Mouse (Mus musculus): Measurements from ENCODE around the gene 1700025C18Rik. TPM values are rescaled to one million over a fixed set of nuclear protein-coding genes. Genes with fewer than 3 reads are reported as not detected.

Gene 1700025C18Rik
- polyA plus RNA-seq, 1 experiment from 2014 or later, result not detected

GRCm38 (mm10) chr2:165074081-165074884 is 16.3 kb downstream of the 1700025C18Rik start:
- H3K4me2 ChIP-seq (ENCODE audit: low read depth, low read length), result no peak overlapping the region
- H3K36me3 ChIP-seq (ENCODE audit: control insufficient read depth, insufficient read depth, low read length), result no peaks in the 10 kb centered on the region
- no peak overlapping the region for H3K27ac ChIP-seq (replicated peaks; ENCODE audit: low read depth, low read length)
- H3K9me3 ChIP-seq (ENCODE audit: control insufficient read depth, low read length), result no peaks in the 10 kb centered on the region
- H3K4me3 ChIP-seq (ENCODE audit: low read depth, low read length), result no peak overlapping the region
- peaks cover 69% of the 10 kb centered on the region for H3K27me3 ChIP-seq (replicated peaks; ENCODE audit: control insufficient read depth, insufficient read depth, low read length)
- DNase-seq (ENCODE audit: low spot score), result peak; percentile 23
- no peak overlapping the region for H3K9ac ChIP-seq (ENCODE audit: low read depth, low read length)
- H3K4me1 ChIP-seq (ENCODE audit: control insufficient read depth, insufficient read depth, low read length), result no peaks in the 10 kb centered on the region
- WGBS, result 49% methylated on average over 11 of the region's 11 CpGs
- ATAC-seq (ENCODE audit: low read depth), result no peak

- H3K27me3 ChIP-seq (replicated peaks; ENCODE audit: control insufficient read depth, insufficient read depth, low read length), result peaks cover 60% of the 10 kb centered on the region
Measured at GRCm38 (mm10) chr2:165073381-165073781, 17.2 kb downstream of the 1700025C18Rik start.

GRCm38 (mm10) chr2:165070096-165070816 is 20.3 kb downstream of the 1700025C18Rik start:
- no peaks in the 10 kb centered on the region for H3K4me1 ChIP-seq (ENCODE audit: control insufficient read depth, insufficient read depth, low read length)
- no peak overlapping the region for H3K27ac ChIP-seq (replicated peaks; ENCODE audit: low read depth, low read length)
- no peaks in the 10 kb centered on the region for H3K36me3 ChIP-seq (ENCODE audit: control insufficient read depth, insufficient read depth, low read length)
- 28% methylated on average over 21 of the region's 23 CpGs for WGBS
- H3K4me3 ChIP-seq (ENCODE audit: low read depth, low read length), result no peak overlapping the region
- no peaks in the 10 kb centered on the region for H3K9me3 ChIP-seq (ENCODE audit: control insufficient read depth, low read length)
- H3K9ac ChIP-seq (ENCODE audit: low read depth, low read length), result 0 out of 2 replicates have a peak overlapping the region, but pooled peaks have one; percentile 8
- DNase-seq (ENCODE audit: low spot score) (peak; percentile 61), ATAC-seq (ENCODE audit: low read depth) (no peak)
- H3K27me3 ChIP-seq (replicated peaks; ENCODE audit: control insufficient read depth, insufficient read depth, low read length), result peaks cover 31% of the 10 kb centered on the region
- peak overlapping the region; percentile 20; the same call in 1 of the 2 replicates for H3K4me2 ChIP-seq (ENCODE audit: low read depth, low read length)

More at GRCm38 (mm10) chr2:165073381-165073781, 17.2 kb downstream of the 1700025C18Rik start:
- Histone ChIP-seq H3K4me3 (ENCODE audit: low read depth, low read length) (no peak overlapping the region), H3K27ac (replicated peaks; ENCODE audit: low read depth, low read length) (no peak overlapping the region), H3K9me3 (ENCODE audit: control insufficient read depth, low read length) (no peaks in the 10 kb centered on the region), H3K9ac (ENCODE audit: low read depth, low read length) (no peak overlapping the region), H3K4me1 (ENCODE audit: control insufficient read depth, insufficient read depth, low read length) (no peaks in the 10 kb centered on the region), H3K36me3 (ENCODE audit: control insufficient read depth, insufficient read depth, low read length) (no peaks in the 10 kb centered on the region), H3K4me2 (ENCODE audit: low read depth, low read length) (no peak overlapping the region)
- no peak for DNase-seq (ENCODE audit: low spot score)
- ATAC-seq (ENCODE audit: low read depth), result no peak
- 23% methylated on average over 9 of the region's 9 CpGs for WGBS

GRCm38 (mm10) chr2:165068806-165069205 is 21.7 kb downstream of the 1700025C18Rik start:
- 69% methylated on average over 2 of the region's 2 CpGs for WGBS
- no peak for ATAC-seq (ENCODE audit: low read depth)

GRCm38 (mm10) chr2:165064489-165064888 is 26.1 kb downstream of the 1700025C18Rik start:
- no peak overlapping the region for H3K27ac ChIP-seq (replicated peaks; ENCODE audit: low read depth, low read length)
- H3K4me1 ChIP-seq (ENCODE audit: control insufficient read depth, insufficient read depth, low read length), result no peaks in the 10 kb centered on the region
- no peak overlapping the region for H3K4me2 ChIP-seq (ENCODE audit: low read depth, low read length)
- no peak overlapping the region for H3K4me3 ChIP-seq (ENCODE audit: low read depth, low read length)
- no peak for DNase-seq (ENCODE audit: low spot score)
- H3K9ac ChIP-seq (ENCODE audit: low read depth, low read length), result no peak overlapping the region
- no peaks in the 10 kb centered on the region for H3K9me3 ChIP-seq (ENCODE audit: control insufficient read depth, low read length)
- H3K27me3 ChIP-seq (replicated peaks; ENCODE audit: control insufficient read depth, insufficient read depth, low read length), result no peaks in the 10 kb centered on the region
- no peaks in the 10 kb centered on the region for H3K36me3 ChIP-seq (ENCODE audit: control insufficient read depth, insufficient read depth, low read length)
- no peak for ATAC-seq (ENCODE audit: low read depth)
- 73% methylated on average over 7 of the region's 7 CpGs for WGBS

More at GRCm38 (mm10) chr2:165068806-165069205, 21.7 kb downstream of the 1700025C18Rik start:
- H3K36me3 ChIP-seq (ENCODE audit: control insufficient read depth, insufficient read depth, low read length), result no peaks in the 10 kb centered on the region
- DNase-seq (ENCODE audit: low spot score), result no peak
- peaks cover 26% of the 10 kb centered on the region for H3K27me3 ChIP-seq (replicated peaks; ENCODE audit: control insufficient read depth, insufficient read depth, low read length)
- no peak overlapping the region for H3K4me2 ChIP-seq (ENCODE audit: low read depth, low read length)
- H3K4me1 ChIP-seq (ENCODE audit: control insufficient read depth, insufficient read depth, low read length), result no peaks in the 10 kb centered on the region
- H3K27ac ChIP-seq (replicated peaks; ENCODE audit: low read depth, low read length), result no peak overlapping the region
- H3K9me3 ChIP-seq (ENCODE audit: control insufficient read depth, low read length), result no peaks in the 10 kb centered on the region
- H3K9ac ChIP-seq (ENCODE audit: low read depth, low read length), result no peak overlapping the region
- no peak overlapping the region for H3K4me3 ChIP-seq (ENCODE audit: low read depth, low read length)

- H3K27ac ChIP-seq (replicated peaks; ENCODE audit: low read depth, low read length), result no peak overlapping the region
- H3K9ac ChIP-seq (ENCODE audit: low read depth, low read length), result no peak overlapping the region
- no peak overlapping the region for H3K4me2 ChIP-seq (ENCODE audit: low read depth, low read length)
- DNase-seq (ENCODE audit: low spot score), result no peak
- H3K9me3 ChIP-seq (ENCODE audit: control insufficient read depth, low read length), result no peaks in the 10 kb centered on the region
- H3K4me1 ChIP-seq (ENCODE audit: control insufficient read depth, insufficient read depth, low read length), result peaks cover 5% of the 10 kb centered on the region; the same call in 1 of the 2 replicates
- 77% methylated on average over 16 of the region's 16 CpGs for WGBS
- H3K4me3 ChIP-seq (ENCODE audit: low read depth, low read length), result no peak overlapping the region
- no peaks in the 10 kb centered on the region; the same call in 1 of the 2 replicates for H3K27me3 ChIP-seq (replicated peaks; ENCODE audit: control insufficient read depth, insufficient read depth, low read length)
- no peaks in the 10 kb centered on the region for H3K36me3 ChIP-seq (ENCODE audit: control insufficient read depth, insufficient read depth, low read length)
- ATAC-seq (ENCODE audit: low read depth), result no peak
Measured at GRCm38 (mm10) chr2:165061638-165062433, 28.7 kb downstream of the 1700025C18Rik start.

- peaks cover 5% of the 10 kb centered on the region; the same call in 1 of the 2 replicates for H3K4me1 ChIP-seq (ENCODE audit: control insufficient read depth, insufficient read depth, low read length)
- no peak overlapping the region for H3K4me3 ChIP-seq (ENCODE audit: low read depth, low read length)
- peaks cover 6% of the 10 kb centered on the region; the same call in 1 of the 2 replicates for H3K27me3 ChIP-seq (replicated peaks; ENCODE audit: control insufficient read depth, insufficient read depth, low read length)
- DNase-seq (ENCODE audit: low spot score) (no peak), ATAC-seq (ENCODE audit: low read depth) (no peak)
- H3K4me2 ChIP-seq (ENCODE audit: low read depth, low read length), result no peak overlapping the region
- H3K27ac ChIP-seq (replicated peaks; ENCODE audit: low read depth, low read length), result no peak overlapping the region
- no peak overlapping the region for H3K9ac ChIP-seq (ENCODE audit: low read depth, low read length)
- H3K36me3 ChIP-seq (ENCODE audit: control insufficient read depth, insufficient read depth, low read length), result no peaks in the 10 kb centered on the region
- 89% methylated on average over 4 of the region's 4 CpGs for WGBS
- no peaks in the 10 kb centered on the region for H3K9me3 ChIP-seq (ENCODE audit: control insufficient read depth, low read length)
Measured at GRCm38 (mm10) chr2:165059961-165060360, 30.6 kb downstream of the 1700025C18Rik start.

All from embryonic facial prominence, embryonic 14.5 days (tissue).